Mouse (Mus musculus) megakaryocyte, adult 5-6 weeks (primary cell): ENCODE data around the gene Mfsd1. TPM values are rescaled to one million over a fixed set of nuclear protein-coding genes. Genes with fewer than 3 reads are reported as not detected.

Experiments used
- ATAC-seq: 2 replicates; pipeline ENCODE4 v1.8.0; 2016; ENCODE audit warnings: mild to moderate bottlenecking, inconsistent platforms; ENCODE audit not compliant: poor library complexity, severe bottlenecking
- total RNA-seq, 2 experiments: library from RNA; stranded (forward) in 1 of 2; stranded (reverse) in 1 of 2; fragments of 153-499, 151-499 nt in 1 of 2; fragments of 221-1000, 200-1000 nt in 1 of 2; gene quantifications; 2 replicates each; pipeline versions ENCODE4 v1.2.3 to v1.2.4; 2015 to 2017

Mfsd1 gene
- total RNA-seq, 2 experiments from 2014 or later, result 108 to 267 TPM

GRCm38 (mm10) chr3:67618222-67618621 lies 35.7 kb downstream of the Mfsd1 start:
- ATAC-seq, result no peak

- no peak for ATAC-seq
Observed at GRCm38 (mm10) chr3:67624629-67625028, 42.1 kb downstream of the Mfsd1 start.

- no peak for ATAC-seq
Observed at GRCm38 (mm10) chr3:67643135-67643534, 60.6 kb downstream of the Mfsd1 start.

- ATAC-seq, result no peak
Observed at GRCm38 (mm10) chr3:67645640-67646466, 63.3 kb downstream of the Mfsd1 start.

Other genes starting within 250 kb of the Mfsd1 start
- gene Mlf1, start 208.6 kb upstream of the Mfsd1 start, total RNA-seq (2015), result 0.91 and 1.2 TPM in 2 replicates
- gene Mlf1, start 208.6 kb upstream of the Mfsd1 start, total RNA-seq (2017), result 0.44 TPM in 1 of 2 replicates, not detected in the other
- not detected in 2 replicates for gene Gm17402, start 207.6 kb upstream of the Mfsd1 start, total RNA-seq (2015)
- not detected in 2 replicates for gene Gm17402, start 207.6 kb upstream of the Mfsd1 start, total RNA-seq (2017)
- gene Gfm1, start 152.6 kb upstream of the Mfsd1 start, total RNA-seq (2015), result 22.2 and 23.1 TPM in 2 replicates
- gene Gfm1, start 152.6 kb upstream of the Mfsd1 start, total RNA-seq (2017), result 28.4 and 34.5 TPM in 2 replicates
- gene Lxn, start 118.8 kb upstream of the Mfsd1 start, total RNA-seq (2015), result 43.4 and 52.6 TPM in 2 replicates
- 13.5 and 20.9 TPM in 2 replicates for gene Lxn, start 118.8 kb upstream of the Mfsd1 start, total RNA-seq (2017)
- gene Rarres1, start 67.2 kb upstream of the Mfsd1 start, total RNA-seq (2015), result not detected in 2 replicates
- gene Rarres1, start 67.2 kb upstream of the Mfsd1 start, total RNA-seq (2017), result not detected in 2 replicates